Mouse (Mus musculus) cerebellum, adult 2 months (tissue): ENCODE measurements around the gene R3hdml.

Experiments
- CTCF ChIP-seq: fragments of 200-500 bp; IDR thresholded peaks from 2 replicates; pipeline ENCODE4 v1.5.1; 2011; ENCODE audit warnings: low read depth, mild to moderate bottlenecking, control low read depth, low read length, moderate library complexity, borderline replicate concordance; ENCODE audit not compliant: insufficient read depth
- POLR2A ChIP-seq: fragments of 200-500 bp; IDR thresholded peaks from 2 replicates; pipeline ENCODE4 v1.6.1; 2011; ENCODE audit warnings: low read length, control low read depth, borderline replicate concordance; ENCODE audit not compliant: insufficient read depth

DNA sequence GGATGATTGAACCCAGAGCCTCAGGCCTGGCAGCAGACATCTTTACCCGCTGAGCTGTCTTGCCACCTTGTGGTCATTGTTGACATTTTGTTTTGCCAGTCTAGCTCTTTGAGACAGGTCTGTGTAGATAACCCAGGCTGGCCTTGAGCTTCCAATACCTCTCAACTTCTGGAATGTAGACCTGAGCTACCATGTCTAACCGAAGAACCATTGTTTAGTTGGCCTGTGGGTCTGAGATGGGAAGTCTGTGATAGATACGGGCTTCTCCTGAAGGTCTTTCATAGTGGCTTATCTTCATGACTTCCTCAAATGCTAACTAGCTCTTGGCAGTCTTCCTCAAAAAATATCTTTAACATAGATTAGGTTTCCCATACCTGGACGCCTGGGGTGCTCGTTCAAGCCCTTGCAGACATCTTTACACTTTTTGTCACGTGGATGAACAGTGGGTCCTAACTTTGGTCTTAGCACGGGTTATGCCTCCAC, 33.7 kb downstream of the R3hdml start:
- TF ChIP-seq CTCF (no peak), POLR2A (no peak)
